Mouse (Mus musculus) midbrain, embryonic 12.5 days (tissue): ENCODE measurements around the gene Nectin4. TPM values are rescaled to one million over a fixed set of nuclear protein-coding genes. Genes with fewer than 3 reads are reported as not detected.

Source experiments
- polyA plus RNA-seq: library from polyadenylated mRNA; unstranded; fragments of >200 nt; fragmentation: Nextera tagmentation; extraction: Ambion mirVana; gene quantifications from 2 replicates; pipeline ENCODE4 v1.2.1, GENCODE M21; 2016

Gene Nectin4
- polyA plus RNA-seq, 1 experiment from 2014 or later: 1.4 TPM

Other genes starting within 250 kb of the Nectin4 start
- gene Sdhc, start 219.5 kb upstream of the Nectin4 start, polyA plus RNA-seq: 225 and 229 TPM in 2 replicates
- 0.33 and 0.94 TPM in 2 replicates for gene Mpz, start 219.4 kb upstream of the Nectin4 start, polyA plus RNA-seq
- 20.4 and 20.8 TPM in 2 replicates for gene Pcp4l1, start 173.8 kb upstream of the Nectin4 start, polyA plus RNA-seq
- 0.11 and 0.47 TPM in 2 replicates for gene Nr1i3, start 156.1 kb upstream of the Nectin4 start, polyA plus RNA-seq
- gene Tomm40l, start 147.6 kb upstream of the Nectin4 start, polyA plus RNA-seq: 28.5 and 33.4 TPM in 2 replicates
- 2.9 and 6.6 TPM in 2 replicates for gene Apoa2, start 145.0 kb upstream of the Nectin4 start, polyA plus RNA-seq
- 22.3 and 28.4 TPM in 2 replicates for gene Fcer1g, start 135.7 kb upstream of the Nectin4 start, polyA plus RNA-seq
- gene Adamts4, start 119.7 kb upstream of the Nectin4 start, polyA plus RNA-seq: 8.2 and 9.2 TPM in 2 replicates
- 224 and 226 TPM in 2 replicates for gene Ndufs2, start 118.7 kb upstream of the Nectin4 start, polyA plus RNA-seq
- 72.1 and 80.6 TPM in 2 replicates for gene B4galt3, start 99.8 kb upstream of the Nectin4 start, polyA plus RNA-seq
- 61.4 and 61.5 TPM in 2 replicates for gene Ppox, start 88.9 kb upstream of the Nectin4 start, polyA plus RNA-seq
- 113 and 119 TPM in 2 replicates for gene Usp21, start 82.1 kb upstream of the Nectin4 start, polyA plus RNA-seq
- gene Ufc1, start 75.1 kb upstream of the Nectin4 start, polyA plus RNA-seq: 106 TPM in 2 replicates
- gene Dedd, start 41.0 kb upstream of the Nectin4 start, polyA plus RNA-seq: 49.3 and 51.9 TPM in 2 replicates
- gene Nit1, start 24.5 kb upstream of the Nectin4 start, polyA plus RNA-seq: 45.9 and 49.7 TPM in 2 replicates
- 140 and 149 TPM in 2 replicates for gene Pfdn2, start 24.4 kb upstream of the Nectin4 start, polyA plus RNA-seq
- 1.9 and 2.3 TPM in 2 replicates for gene Klhdc9, start 9.3 kb upstream of the Nectin4 start, polyA plus RNA-seq
- gene Arhgap30, start 18.9 kb downstream of the Nectin4 start, polyA plus RNA-seq: 1.0 and 1.4 TPM in 2 replicates
- 175 and 190 TPM in 2 replicates for gene Usf1, start 41.2 kb downstream of the Nectin4 start, polyA plus RNA-seq
- 9.9 and 10.5 TPM in 2 replicates for gene Tstd1, start 48.8 kb downstream of the Nectin4 start, polyA plus RNA-seq
- gene F11r, start 67.4 kb downstream of the Nectin4 start, polyA plus RNA-seq: 10.1 and 12.4 TPM in 2 replicates
- gene Alyref2, start 133.4 kb downstream of the Nectin4 start, polyA plus RNA-seq: 19.0 and 21.8 TPM in 2 replicates
- not detected in 2 replicates for gene Itln1, start 165.2 kb downstream of the Nectin4 start, polyA plus RNA-seq
- gene Cd244a, start 189.1 kb downstream of the Nectin4 start, polyA plus RNA-seq: not detected in 2 replicates
- gene Ly9, start 237.3 kb downstream of the Nectin4 start, polyA plus RNA-seq: 0.10 TPM in 1 of 2 replicates, not detected in the other